Mouse (Mus musculus) WW6 (cell line): ENCODE results near the gene Abcg1.

Experiments used
- DNase-seq: peaks from one replicate; pipeline ENCODE4 v3.0.0-alpha.2; 2013; ENCODE audit warnings: low read depth, low spot score

Abcg1 gene

DNA sequence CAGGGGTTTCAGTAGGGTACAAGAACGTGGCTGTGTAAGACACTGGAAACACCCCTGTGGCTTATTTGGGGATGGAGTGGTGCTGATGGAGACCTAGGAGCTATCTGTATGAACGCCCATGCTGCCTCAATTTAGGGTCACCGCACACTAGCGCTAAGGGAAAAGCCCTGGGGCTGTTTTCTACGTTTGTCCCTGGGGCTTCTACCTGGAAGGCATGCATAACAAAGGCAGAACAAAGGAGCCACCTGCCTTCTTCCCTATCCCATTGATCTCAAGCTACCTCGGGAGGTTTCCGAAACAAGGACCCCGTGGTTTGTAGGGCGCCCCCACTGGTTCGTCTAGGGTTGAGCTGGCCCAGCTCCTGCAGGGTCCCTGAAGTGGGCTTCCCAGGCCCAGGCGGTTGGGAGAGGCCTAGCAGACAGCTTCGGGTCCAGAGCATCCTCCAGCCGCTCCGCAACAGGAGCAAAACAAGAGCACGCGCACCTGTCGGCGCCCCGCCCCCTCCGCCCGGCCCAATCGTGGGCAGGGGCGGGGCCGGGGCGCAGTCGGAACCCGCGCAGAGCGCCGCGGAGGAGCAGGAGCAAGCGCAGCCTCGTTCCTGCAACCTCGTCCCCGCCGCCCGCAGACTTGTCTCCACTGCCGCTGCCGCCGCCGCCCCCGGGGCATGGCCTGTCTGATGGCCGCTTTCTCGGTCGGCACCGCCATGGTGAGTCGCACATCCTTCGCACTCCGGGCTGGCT is at the start of gene Abcg1:
TSS of gene Abcg1 (plus strand) at position 525 of the 740 bp plus-strand sequence.
- peak; percentile 71 for DNase-seq

DNA sequence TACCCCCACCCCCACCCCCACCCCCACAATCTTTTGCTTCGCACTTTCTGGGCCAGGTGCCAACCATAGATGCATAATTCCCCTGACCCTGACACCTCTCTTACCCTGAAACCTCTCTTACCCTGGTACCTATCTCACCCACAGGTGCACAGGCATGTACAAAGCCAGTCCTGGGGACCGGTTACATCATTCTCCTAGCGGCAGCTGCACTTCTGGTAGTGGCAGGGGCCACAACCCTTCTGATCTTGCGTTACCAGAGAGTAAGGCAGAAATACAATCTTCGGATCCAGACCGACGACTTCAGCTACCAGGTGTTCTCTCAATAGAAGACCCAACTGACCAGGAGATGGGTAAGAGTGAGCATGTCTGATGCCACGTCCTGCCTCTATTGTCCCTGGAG is 49.1 kb upstream of the Abcg1 start:
- DNase-seq = no peak

DNA sequence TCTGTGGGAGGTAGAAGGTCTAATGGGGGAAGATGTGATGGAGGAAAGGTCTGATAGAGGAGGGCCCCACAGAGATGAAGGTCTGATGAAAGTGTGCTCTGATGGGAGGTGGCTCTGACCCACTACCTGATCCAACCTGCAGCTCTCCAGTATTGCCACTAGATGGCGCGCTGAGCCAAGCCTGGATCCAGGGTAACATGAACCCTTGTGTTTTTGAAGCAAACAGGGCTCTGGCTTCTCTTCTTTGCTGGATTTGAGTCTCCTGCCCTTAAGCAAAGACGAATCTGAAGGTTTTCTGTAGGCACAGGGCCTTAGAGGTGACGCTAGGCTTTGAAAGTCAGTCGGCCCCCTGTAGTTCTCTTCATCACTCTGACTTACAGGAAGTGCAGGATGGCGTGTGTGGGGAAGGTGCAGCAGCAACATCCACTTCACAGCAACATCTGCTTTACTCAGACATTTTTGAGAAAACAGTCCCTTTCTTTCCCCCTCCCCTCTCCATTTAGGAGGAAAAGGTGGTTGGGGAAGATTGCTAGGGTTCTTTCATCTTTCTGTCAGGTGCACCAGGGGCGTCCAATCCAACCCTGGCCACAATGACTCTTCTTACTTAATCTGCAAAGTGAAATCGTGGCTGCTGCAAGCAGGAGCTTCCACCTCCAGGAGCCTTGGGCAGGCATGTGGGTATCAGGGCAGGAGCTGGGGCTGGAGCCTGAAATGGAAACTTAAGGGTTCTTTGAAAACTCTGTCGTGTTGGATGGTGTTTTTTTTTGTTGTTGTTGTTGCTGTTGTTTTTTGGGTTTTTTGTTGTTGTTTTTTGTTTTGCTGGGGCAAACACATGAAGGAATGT is 45.7 kb upstream of the Abcg1 start:
- no peak for DNase-seq

- DNase-seq = peak; percentile 61
Observed at GRCm38 (mm10) chr17:31018267-31018666, 39.2 kb upstream of the Abcg1 start.

- peak; percentile 57 for DNase-seq
Observed at GRCm38 (mm10) chr17:31019505-31019904, 38.0 kb upstream of the Abcg1 start.

GRCm38 (mm10) chr17:31020078-31020477 is 37.4 kb upstream of the Abcg1 start:
- DNase-seq = no peak

GRCm38 (mm10) chr17:31021276-31021675 is 36.2 kb upstream of the Abcg1 start:
- DNase-seq = no peak

- DNase-seq = no peak
Observed at GRCm38 (mm10) chr17:31024125-31024781, 33.2 kb upstream of the Abcg1 start.

- no peak for DNase-seq
Observed at GRCm38 (mm10) chr17:31024782-31025125, 32.7 kb upstream of the Abcg1 start.

DNA sequence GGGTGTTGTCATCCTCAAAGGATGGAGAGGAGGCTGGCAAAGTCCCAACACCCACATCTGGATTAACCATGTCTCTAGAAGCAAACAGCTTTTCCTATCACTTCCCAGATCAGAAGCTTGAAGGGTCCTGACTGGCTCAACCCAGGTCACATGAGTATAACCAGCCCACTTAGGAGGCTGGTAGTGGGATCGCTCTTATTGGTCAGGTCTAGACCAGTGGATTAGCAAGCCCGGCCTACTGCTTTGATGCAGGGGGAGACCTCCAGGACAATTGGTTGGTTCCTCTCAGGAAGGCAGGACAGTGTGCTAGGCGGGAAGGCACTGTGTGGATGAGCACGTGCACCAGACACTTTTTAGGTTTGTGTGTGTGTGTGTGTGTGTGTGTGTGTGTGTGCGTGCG is 30.5 kb upstream of the Abcg1 start:
- no peak for DNase-seq

DNA sequence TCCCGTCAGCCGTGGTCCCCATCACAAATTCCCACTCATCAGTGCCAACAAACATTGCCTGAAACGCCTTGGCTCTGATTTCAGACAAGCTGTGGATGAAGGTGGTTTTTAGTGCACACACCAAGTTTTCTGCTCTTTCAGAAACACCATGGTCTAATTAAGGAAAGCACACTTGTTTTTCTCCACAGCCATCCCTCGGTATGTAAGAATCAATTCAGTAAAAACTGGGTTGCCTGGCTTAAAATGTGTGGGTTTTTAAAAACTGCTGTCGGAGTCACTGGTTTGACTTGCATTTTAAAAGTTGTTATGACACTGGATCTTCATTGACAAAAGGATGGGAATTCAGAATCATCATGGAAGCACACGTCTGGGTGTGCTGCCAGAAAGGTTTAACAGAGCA is 29.8 kb upstream of the Abcg1 start:
- DNase-seq = no peak

DNA sequence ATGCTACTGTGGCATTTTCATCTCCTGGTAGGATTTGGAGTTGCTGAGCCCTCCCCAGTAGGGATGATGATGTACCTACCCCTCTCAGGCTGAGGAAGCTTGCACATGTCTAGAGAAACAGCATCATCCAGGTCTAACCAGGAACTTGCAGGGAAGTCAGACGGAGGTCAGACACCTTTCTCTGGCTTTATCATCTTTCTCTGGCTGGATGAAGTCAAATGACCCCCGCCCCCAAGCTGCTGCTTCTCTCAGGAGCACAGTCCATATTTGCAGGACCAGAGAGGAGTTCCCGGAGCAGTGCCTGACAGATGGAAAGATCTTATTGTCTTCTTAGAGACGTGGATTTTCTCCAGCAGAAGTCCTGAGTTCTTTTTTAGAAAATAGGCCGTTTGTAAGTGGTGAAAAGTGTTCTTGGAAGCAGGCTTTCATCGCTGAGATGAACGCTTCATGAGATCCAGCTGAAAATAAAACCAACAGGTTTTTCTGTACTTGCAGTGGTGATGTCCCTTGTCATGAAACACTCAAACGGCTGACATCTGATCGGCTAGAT is 28.6 kb upstream of the Abcg1 start:
- no peak for DNase-seq

DNA sequence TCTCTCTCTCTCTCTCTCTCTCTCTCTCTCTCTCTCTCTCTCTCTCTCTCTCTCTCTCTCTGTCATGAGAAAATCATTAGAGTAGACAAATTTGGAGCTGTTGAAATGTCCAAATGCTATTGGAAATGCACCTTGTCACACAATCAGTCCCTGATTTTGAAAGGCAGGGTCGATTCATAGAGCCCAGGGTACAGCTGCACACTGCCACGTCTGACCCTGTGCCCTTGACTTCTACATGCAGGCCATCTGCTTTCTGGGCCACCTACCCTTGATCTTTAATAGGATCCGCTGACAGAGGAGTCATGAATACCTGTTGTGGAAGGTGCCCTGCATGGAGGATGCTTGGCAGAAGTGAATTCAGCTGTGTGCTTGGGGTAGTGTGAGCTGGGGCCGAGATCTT is 28.1 kb upstream of the Abcg1 start:
- no peak for DNase-seq

GRCm38 (mm10) chr17:31032341-31032740 is 25.1 kb upstream of the Abcg1 start:
- DNase-seq = no peak

- DNase-seq = no peak
Observed at GRCm38 (mm10) chr17:31033251-31033650, 24.2 kb upstream of the Abcg1 start.

GRCm38 (mm10) chr17:31034165-31034564 is 23.3 kb upstream of the Abcg1 start:
- no peak for DNase-seq

DNA sequence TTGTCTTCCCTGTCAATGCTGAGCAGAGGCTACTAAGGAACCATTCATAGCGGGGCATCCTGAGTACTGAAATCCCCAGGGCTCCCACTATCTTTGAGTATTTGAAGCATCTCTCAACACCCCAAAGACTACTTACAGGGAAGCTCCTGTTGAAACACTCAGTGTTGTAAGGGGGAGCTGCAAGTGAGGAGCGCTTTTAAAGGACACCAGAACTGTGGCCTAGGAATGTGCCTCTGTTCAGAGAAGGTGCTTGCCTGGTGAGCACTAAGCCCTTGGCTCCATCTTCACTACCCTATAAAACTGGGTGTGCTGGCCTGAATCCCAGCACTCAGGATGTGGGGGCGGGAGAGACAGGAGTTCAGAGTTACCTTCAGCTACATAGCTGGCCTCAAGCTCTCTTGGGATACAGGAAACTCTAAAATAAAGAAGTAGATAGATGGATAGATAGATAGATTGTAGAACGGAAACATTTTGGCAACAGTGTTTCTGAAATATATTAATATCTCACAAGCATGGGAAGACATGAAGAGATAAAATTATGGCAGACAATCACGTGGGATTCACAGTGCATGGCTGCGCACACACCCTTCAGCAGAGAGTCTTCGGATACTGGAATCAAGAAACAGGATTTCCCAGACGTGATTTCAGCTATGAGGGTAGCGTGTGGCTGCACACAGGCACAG is 22.7 kb upstream of the Abcg1 start:
- no peak for DNase-seq

DNA sequence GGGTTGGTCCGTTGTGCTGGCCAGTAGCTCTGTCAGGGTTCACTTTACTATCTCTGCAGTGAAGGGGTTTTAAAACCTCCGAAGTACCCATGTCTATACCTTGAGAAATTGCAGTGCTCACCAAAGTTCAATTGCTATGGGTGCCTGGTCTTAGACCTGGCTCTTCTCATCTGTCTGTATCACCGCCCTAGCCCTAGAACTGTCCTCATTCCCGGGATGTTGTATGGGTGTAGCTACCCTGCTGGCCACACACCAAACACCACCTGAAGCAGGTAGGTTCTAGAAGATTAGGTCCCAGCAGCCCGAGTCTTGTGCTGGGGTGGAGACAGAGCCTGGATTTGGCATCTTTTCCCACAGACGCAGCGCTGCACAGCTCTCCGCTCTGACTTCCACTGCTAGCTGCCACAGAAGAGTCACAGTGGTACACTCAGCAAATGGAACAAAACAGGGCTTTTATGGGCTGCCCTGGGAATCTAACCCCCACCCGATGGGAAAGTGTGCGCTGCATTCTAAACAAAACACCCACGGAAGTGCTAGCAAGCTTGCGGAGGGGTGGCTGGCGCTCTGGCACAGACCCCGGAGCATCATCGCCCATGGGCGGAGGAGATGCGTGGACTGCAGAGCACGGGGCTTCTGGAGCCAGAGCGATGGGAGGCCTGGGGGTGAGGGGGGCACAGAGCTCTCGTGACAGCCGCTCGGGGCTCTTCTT is 21.2 kb upstream of the Abcg1 start:
- DNase-seq = no peak

DNA sequence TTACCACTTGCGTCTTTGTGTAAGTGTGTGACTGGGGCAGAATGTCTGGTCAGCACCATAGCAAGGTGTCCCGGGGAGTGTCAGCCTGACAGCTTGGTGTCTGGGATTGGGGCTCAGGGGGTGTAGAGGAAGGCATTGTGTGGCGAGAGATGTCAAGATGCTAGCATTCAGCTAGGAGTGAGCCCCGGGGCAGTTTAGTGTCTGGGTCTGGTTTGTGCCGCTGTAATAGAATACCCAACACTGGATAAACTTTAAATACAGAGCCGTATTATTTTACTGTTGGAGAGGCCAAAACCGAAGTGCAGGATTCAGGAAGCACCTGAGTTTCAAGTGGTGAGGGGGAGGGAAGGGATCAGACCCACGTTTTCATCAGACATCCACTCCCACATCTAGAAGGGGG is 20.1 kb upstream of the Abcg1 start:
- no peak for DNase-seq

DNA sequence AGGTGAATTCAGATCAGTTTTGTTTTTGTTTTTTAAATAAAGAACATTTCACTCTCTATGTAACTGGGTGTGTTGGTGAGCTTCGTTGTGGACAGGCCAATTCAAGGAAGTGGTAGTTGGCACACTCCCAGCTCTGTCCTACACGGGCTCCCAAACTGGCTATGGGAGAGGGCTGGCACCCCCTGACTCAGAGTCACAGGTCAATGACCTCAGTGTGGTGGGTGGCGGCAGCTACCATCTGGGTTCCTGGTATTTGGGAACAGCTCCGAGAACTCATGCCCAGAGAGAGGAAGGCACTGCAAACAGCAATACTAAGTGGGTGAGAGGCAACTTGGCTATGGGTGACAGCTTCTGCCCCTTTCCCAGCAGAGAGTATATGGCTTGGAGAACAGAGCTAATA is 19.1 kb upstream of the Abcg1 start:
- DNase-seq = no peak

- no peak for DNase-seq
Observed at GRCm38 (mm10) chr17:31039626-31040025, 17.8 kb upstream of the Abcg1 start.
